In the genomic region with DNA sequence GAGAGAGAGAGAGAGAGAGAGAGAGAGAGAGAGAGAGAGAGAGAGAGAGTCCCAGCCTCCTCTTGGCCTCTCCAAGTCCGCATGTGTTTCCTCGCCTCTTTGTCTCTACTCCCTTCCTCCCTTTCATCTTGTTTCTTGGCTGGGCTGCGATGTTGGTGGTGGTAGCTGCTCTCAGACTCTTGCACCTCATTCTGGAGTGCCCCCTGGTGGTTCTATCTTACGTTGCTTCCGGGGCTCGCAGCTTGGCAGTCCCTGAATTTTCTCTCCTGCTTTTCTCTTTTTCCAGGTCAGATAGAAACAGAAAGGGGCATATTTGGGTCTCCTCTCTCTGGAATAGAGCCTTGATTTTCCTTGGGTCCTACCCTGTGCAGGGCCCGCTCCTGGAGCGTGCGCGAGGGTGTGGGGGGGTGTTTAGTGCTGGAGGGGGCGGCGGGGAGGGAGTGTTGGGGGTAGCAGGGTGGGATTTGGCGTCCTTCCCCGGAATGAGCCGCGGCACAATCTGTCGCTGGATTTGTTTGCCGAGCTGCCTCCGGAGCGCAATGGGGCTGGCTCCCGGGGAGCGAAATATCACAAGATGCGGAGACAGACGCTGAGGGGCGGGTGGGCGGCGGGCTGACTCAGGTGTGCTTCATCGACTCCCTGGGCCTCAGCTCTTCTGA, we compare ENCODE assay signal across 8 mouse cellular contexts. TPM values are rescaled to one million over a fixed set of nuclear protein-coding genes. Genes with fewer than 3 reads are reported as not detected.
DNase-seq lines count a peak whose midpoint lies in the region; ATAC-seq and TF ChIP-seq lines count a peak whose summit lies in the region.

No protein-coding gene starts in this region.

- H3K36me3 ChIP-seq in MEL (ENCODE audit: control insufficient read depth in 1 of 2, insufficient read depth in 2 of 2, low read length in 2 of 2) = no peaks in the 10 kb centered on the region; a peak in 1 of 4 replicates
- H3K36me3 ChIP-seq in hindbrain, embryonic 15.5 days = no peaks in the 10 kb centered on the region
- H3K36me3 ChIP-seq in megakaryocyte, embryonic 14.5 days (replicated peaks; ENCODE audit: low read length) = no peaks in the 10 kb centered on the region

- peak; percentile 55 to 85 (median 77) for TF ChIP-seq CTCF in MEL (IDR thresholded peaks at IDR 0.05 in 2 of 3, conservative IDR thresholded peaks at IDR 0.05 in 1 of 3; ENCODE audit: control insufficient read depth in 1 of 3, insufficient read depth in 1 of 3, low read depth in 2 of 3, low read length in 3 of 3, poor library complexity in 1 of 3, severe bottlenecking in 1 of 3)
- TF ChIP-seq CTCF in brain, embryonic 14.5 days (IDR thresholded peaks at IDR 0.05; ENCODE audit: borderline replicate concordance, extremely low read depth, insufficient read depth, insufficient read length) = peak; percentile 71; the same call in 1 of the 2 replicates

- H3K4me3 ChIP-seq in MEL (ENCODE audit: control insufficient read depth in 1 of 2, insufficient read depth in 1 of 2, low read depth in 2 of 2, low read length in 2 of 2) = peak overlapping the region in 1 of 2 experiments; percentile 52; a peak in 3 of 4 replicates
- peak overlapping the region; percentile 32 for H3K4me3 ChIP-seq in hindbrain, embryonic 15.5 days
- H3K4me3 ChIP-seq in megakaryocyte, embryonic 14.5 days (replicated peaks) = peak overlapping the region; percentile 88

- intact Hi-C loops in left cerebral cortex, postnatal 14 days (cut with DNase I) = loop anchor here (2.0 to 5.0 kb wide), 2 partner anchors 20 to 119 kb away; no protein-coding TSS in a partner anchor

- no peak overlapping the region for H3K9ac ChIP-seq in MEL (ENCODE audit: control insufficient read depth, low read depth, low read length, poor library complexity, severe bottlenecking)
- peak overlapping the region; percentile 25; the same call in 1 of the 2 replicates for H3K9ac ChIP-seq in hindbrain, embryonic 15.5 days

- peaks cover 3 to 4% of the 10 kb centered on the region in 2 experiments; a peak in 3 of 4 replicates for H3K27me3 ChIP-seq in MEL (ENCODE audit: control insufficient read depth in 1 of 2, insufficient read depth in 2 of 2, low read length in 2 of 2)
- H3K27me3 ChIP-seq in hindbrain, embryonic 15.5 days = peaks cover 46% of the 10 kb centered on the region
- peaks cover 94% of the 10 kb centered on the region for H3K27me3 ChIP-seq in megakaryocyte, embryonic 14.5 days (replicated peaks)

- H3K9me3 ChIP-seq in MEL (replicated peaks; ENCODE audit: insufficient read depth, low read length) = no peaks in the 10 kb centered on the region
- H3K9me3 ChIP-seq in hindbrain, embryonic 15.5 days = no peaks in the 10 kb centered on the region
- no peaks in the 10 kb centered on the region for H3K9me3 ChIP-seq in megakaryocyte, embryonic 14.5 days

- ATAC-seq in hindbrain, embryonic 15.5 days (ENCODE audit: low FRiP score, low read depth) = no peak

- H3K4me2 ChIP-seq in hindbrain, embryonic 15.5 days = peak overlapping the region; percentile 84

- TF ChIP-seq RAD21 in MEL (IDR thresholded peaks at IDR 0.05; ENCODE audit: low read depth, low read length) = peak; percentile 69

- 2% methylated on average over 28 of the region's 28 CpGs for WGBS in hindbrain, embryonic 15.5 days

- peak; percentile 88 for DNase-seq in MEL (ENCODE audit: low read depth, low spot score)
- peak; percentile 95 for DNase-seq in brain, embryonic 14.5 days (ENCODE audit: low read depth)
- peak; percentile 82 for DNase-seq in gastrocnemius, adult 18-20 months (ENCODE audit: low spot score)
- DNase-seq in left cerebral cortex, postnatal 14 days (ENCODE audit: low spot score in 2 of 2) = peak; percentile 83 to 87
- DNase-seq in right cerebral cortex, postnatal 10 days (ENCODE audit: low spot score in 2 of 2) = peak; percentile 88
- peak; percentile 41 to 74 for DNase-seq in urinary bladder, postnatal 36 days (ENCODE audit: low spot score in 2 of 2)

- no peak overlapping the region for H3K27ac ChIP-seq in MEL (ENCODE audit: control insufficient read depth, low read depth, low read length)
- H3K27ac ChIP-seq in hindbrain, embryonic 15.5 days (replicated peaks) = no peak overlapping the region

- TF ChIP-seq EP300 in MEL (IDR thresholded peaks at IDR 0.05; ENCODE audit: low read depth in 1 of 2, low read length in 2 of 2) = no peak

- TF ChIP-seq POLR2A in MEL (IDR thresholded peaks at IDR 0.05; ENCODE audit: control insufficient read depth in 1 of 2, insufficient read depth in 1 of 2, low read depth in 1 of 2, low read length in 2 of 2, poor library complexity in 1 of 2) = no peak
- no peak for TF ChIP-seq POLR2A in brain, embryonic 14.5 days (IDR thresholded peaks at IDR 0.05; ENCODE audit: borderline replicate concordance, extremely low read depth, insufficient read depth, insufficient read length, poor library complexity, severe bottlenecking)

- H3K4me1 ChIP-seq in MEL (ENCODE audit: control insufficient read depth in 1 of 2, insufficient read depth in 2 of 2, low read length in 2 of 2) = 0 out of 4 replicates have a peak, but pooled peaks cover 0 to 7% of the 10 kb centered on the region in 2 experiments
- H3K4me1 ChIP-seq in hindbrain, embryonic 15.5 days (replicated peaks) = peaks cover 30% of the 10 kb centered on the region
- H3K4me1 ChIP-seq in megakaryocyte, embryonic 14.5 days = peaks cover 39% of the 10 kb centered on the region

- no peaks in the 10 kb centered on the region for H3K79me2 ChIP-seq in MEL (ENCODE audit: control insufficient read depth, insufficient read depth, low read length, poor library complexity)

TF ChIP-seq in MEL, 35 proteins besides CTCF, POLR2A, EP300 and RAD21 (continues in another document):
- peak; percentile 42; the same call in 1 of the 2 replicates for TF ChIP-seq ELF1 (IDR thresholded peaks at IDR 0.05; ENCODE audit: low read depth, low read length)
- TF ChIP-seq RCOR1 (IDR thresholded peaks at IDR 0.05; ENCODE audit: low read depth, low read length) = no peak
- TF ChIP-seq MAFK (IDR thresholded peaks at IDR 0.05; ENCODE audit: borderline replicate concordance, low read depth, low read length) = no peak
- TF ChIP-seq MAZ (IDR thresholded peaks at IDR 0.05; ENCODE audit: low read depth, low read length) = 0 out of 2 replicates have a peak, but pooled peaks have one; percentile 31
- no peak for TF ChIP-seq NELFE (IDR thresholded peaks at IDR 0.05; ENCODE audit: low read depth, low read length)
- TF ChIP-seq MAX (IDR thresholded peaks at IDR 0.05; ENCODE audit: low read length) = no peak
- TF ChIP-seq POLR2AphosphoS5 (IDR thresholded peaks at IDR 0.05; ENCODE audit: borderline replicate concordance, low read depth, low read length) = no peak
- TF ChIP-seq USF2 (IDR thresholded peaks at IDR 0.05; ENCODE audit: borderline replicate concordance in 1 of 2, insufficient read depth in 1 of 2, low read depth in 1 of 2, low read length in 2 of 2) = no peak
- peak; percentile 46; the same call in 1 of the 2 replicates for TF ChIP-seq ZC3H11A (IDR thresholded peaks at IDR 0.05; ENCODE audit: low read depth, low read length)
- no peak for TF ChIP-seq ETS1 (IDR thresholded peaks at IDR 0.05; ENCODE audit: low read depth, low read length)
- no peak for TF ChIP-seq E2F4 (IDR thresholded peaks at IDR 0.05; ENCODE audit: borderline replicate concordance, low read depth, low read length)
- TF ChIP-seq UBTF (IDR thresholded peaks at IDR 0.05; ENCODE audit: borderline replicate concordance, insufficient read depth, low read depth, low read length) = no peak
- TF ChIP-seq ZMIZ1 (IDR thresholded peaks at IDR 0.05; ENCODE audit: low read depth, low read length) = no peak
- no peak for TF ChIP-seq ZKSCAN1 (IDR thresholded peaks at IDR 0.05; ENCODE audit: low read depth, low read length)
- TF ChIP-seq TBP (IDR thresholded peaks at IDR 0.05; ENCODE audit: low read depth, low read length) = no peak
- TF ChIP-seq KAT2A (conservative IDR thresholded peaks at IDR 0.05; ENCODE audit: low read depth, low read length) = no peak
- TF ChIP-seq SMC3 (IDR thresholded peaks at IDR 0.05; ENCODE audit: low read depth, low read length) = peak; percentile 91
- 0 out of 2 replicates have a peak, but pooled peaks have one; percentile 37 for TF ChIP-seq SIN3A (IDR thresholded peaks at IDR 0.05; ENCODE audit: low read length)
- TF ChIP-seq TAL1 (IDR thresholded peaks at IDR 0.05; ENCODE audit: low read length) = no peak
- no peak for TF ChIP-seq ZNF384 (IDR thresholded peaks at IDR 0.05; ENCODE audit: low read depth, low read length)

RNA-seq across cellular contexts. Expression of gene Rtn4rl2, which starts 2.3 kb away (rescaled TPM):
- total RNA-seq in MEL (2012; rRNA removed) = 0.12 TPM in 1 of 2 replicates, not detected in the other
- 1 to 10 TPM in 1 of 2 experiments, not detected in 1; 1.1 TPM for polyA plus RNA-seq in MEL (2012; ENCODE audit: insufficient read depth in 1 of 2, insufficient read length in 2 of 2, low read depth in 1 of 2, low replicate concordance in 2 of 2, missing spikeins in 1 of 2)
- polyA plus RNA-seq in brain, embryonic 14.5 days (2012; rRNA removed) = 18.3 and 32.2 TPM in 2 replicates
- total RNA-seq in gastrocnemius, adult 18-20 months (2021) = under 1 TPM; 0.52 to 0.62 TPM
- 5.0 and 6.2 TPM in 2 replicates for polyA plus RNA-seq in hindbrain, embryonic 15.5 days (2015; fragmentation: Nextera tagmentation; extraction: Ambion mirVana)
- 10 to 100 TPM; 92.2 to 95.0 TPM for total RNA-seq in left cerebral cortex, postnatal 14 days (2021)
- 2.7 and 8.4 TPM in 2 replicates for polyA plus RNA-seq in megakaryocyte, embryonic 14.5 days (2012; ENCODE audit: insufficient read depth, low replicate concordance)

RNA-seq across cellular contexts. Expression of gene Slc43a3, which starts 47.6 kb away (rescaled TPM):
- total RNA-seq in MEL (2012; rRNA removed) = 82.5 and 91.5 TPM in 2 replicates
- polyA plus RNA-seq in MEL (2012; ENCODE audit: insufficient read depth in 1 of 2, insufficient read length in 2 of 2, low read depth in 1 of 2, low replicate concordance in 2 of 2, missing spikeins in 1 of 2) = 10 to 100 TPM in 1 of 2 experiments, not detected in 1; 90.6 TPM
- polyA plus RNA-seq in brain, embryonic 14.5 days (2012; rRNA removed) = 10.1 and 10.6 TPM in 2 replicates
- total RNA-seq in gastrocnemius, adult 18-20 months (2021) = 10 to 100 TPM; 17.2 to 18.4 TPM
- polyA plus RNA-seq in hindbrain, embryonic 15.5 days (2015; fragmentation: Nextera tagmentation; extraction: Ambion mirVana) = 5.2 and 5.3 TPM in 2 replicates
- 1 to 10 TPM in 1 of 2 experiments, under 1 TPM in 1; 0.99 to 1.1 TPM for total RNA-seq in left cerebral cortex, postnatal 14 days (2021)
- 4.4 and 9.1 TPM in 2 replicates for polyA plus RNA-seq in megakaryocyte, embryonic 14.5 days (2012; ENCODE audit: insufficient read depth, low replicate concordance)

RNA-seq across cellular contexts. Expression of gene Slc43a1, which starts 50.1 kb away (rescaled TPM):
- total RNA-seq in MEL (2012; rRNA removed) = 93.3 and 131 TPM in 2 replicates
- polyA plus RNA-seq in MEL (2012; ENCODE audit: insufficient read depth in 1 of 2, insufficient read length in 2 of 2, low read depth in 1 of 2, low replicate concordance in 2 of 2, missing spikeins in 1 of 2) = 100 to 1,000 TPM in 1 of 2 experiments, 10 to 100 TPM in 1; 69.8 to 108 TPM
- polyA plus RNA-seq in brain, embryonic 14.5 days (2012; rRNA removed) = 3.4 and 5.9 TPM in 2 replicates
- total RNA-seq in gastrocnemius, adult 18-20 months (2021) = 10 to 100 TPM; 11.0 to 12.7 TPM
- 2.3 and 2.4 TPM in 2 replicates for polyA plus RNA-seq in hindbrain, embryonic 15.5 days (2015; fragmentation: Nextera tagmentation; extraction: Ambion mirVana)
- under 1 TPM; 0.15 to 0.24 TPM for total RNA-seq in left cerebral cortex, postnatal 14 days (2021)
- 1.8 and 5.0 TPM in 2 replicates for polyA plus RNA-seq in megakaryocyte, embryonic 14.5 days (2012; ENCODE audit: insufficient read depth, low replicate concordance)

Comparison
In these comparisons a context has a peak if more than half of its experiments do, and no peak if none do; other contexts are left out.
1. RNA of gene Slc43a1, which starts 50.1 kb away (polyA plus RNA-seq): 69.8 to 108 TPM in MEL; 3.4 to 5.9 TPM in brain, embryonic 14.5 days, 2.3 to 2.4 TPM in hindbrain, embryonic 15.5 days and 1.8 to 5.0 TPM in megakaryocyte, embryonic 14.5 days; every median in the first group is over 10 times any median in the second.
2. Peak in every context shown above with its lines, with median percentiles within 50 percentile points of each other: DNase-seq.